Mouse (Mus musculus) heart, embryonic 14.5 days (tissue): ENCODE results near the gene Glp2r. TPM values are rescaled to one million over a fixed set of nuclear protein-coding genes. Genes with fewer than 3 reads are reported as not detected.

Experiments used
- ATAC-seq: fragments of 200-750 bp; cut with Nextera tagmentation; 2 replicates; pipeline ENCODE4 v1.8.0; 2017; ENCODE audit warnings: low read depth, moderate TSS enrichment; ENCODE audit not compliant: insufficient number of reproducible peaks, insufficient read depth, low FRiP score
- H3K27ac ChIP-seq, 2 experiments: fragments of 200-500 bp in 1 of 2; fragments of 300-500 bp in 1 of 2; sonication (generic) in 1 of 2; replicated peaks in 1 of 2; 2 replicates each; pipeline ENCODE4 v1.5.1; 2012 to 2014; ENCODE audit warnings: low read depth in 2 of 2, low read length in 2 of 2, control low read depth in 1 of 2, mild to moderate bottlenecking in 1 of 2, mixed read lengths in 1 of 2; ENCODE audit not compliant: control insufficient read depth in 1 of 2, insufficient read depth in 1 of 2
- H3K27me3 ChIP-seq: fragments of 300-500 bp; sonication (generic); 2 replicates; pipeline ENCODE4 v1.6.1; 2014; ENCODE audit warnings: mild to moderate bottlenecking, low read length, control low read depth; ENCODE audit not compliant: control insufficient read depth, insufficient read depth
- H3K36me3 ChIP-seq: fragments of 300-500 bp; sonication (generic); 2 replicates; pipeline ENCODE4 v1.6.1; 2014; ENCODE audit warnings: mild to moderate bottlenecking, control low read depth, low read length, mixed read lengths; ENCODE audit not compliant: control insufficient read depth, insufficient read depth
- H3K4me1 ChIP-seq, 2 experiments: fragments of 200-500 bp in 1 of 2; fragments of 300-500 bp in 1 of 2; sonication (generic) in 1 of 2; 2 replicates each; pipeline ENCODE4 v1.6.1; 2012 to 2014; ENCODE audit warnings: low read length in 2 of 2, control low read depth in 1 of 2, mixed read lengths in 1 of 2; ENCODE audit not compliant: control insufficient read depth in 2 of 2, insufficient read depth in 2 of 2
- H3K4me2 ChIP-seq: fragments of 300-500 bp; sonication (generic); 2 replicates; pipeline ENCODE4 v1.6.1; 2014; ENCODE audit warnings: mild to moderate bottlenecking, low read length
- H3K4me3 ChIP-seq, 2 experiments: fragments of 200-500 bp in 1 of 2; fragments of 300-500 bp in 1 of 2; sonication (generic) in 1 of 2; 2 replicates each; pipeline ENCODE4 v1.5.1; 2012 to 2014; ENCODE audit warnings: low read length in 2 of 2, mild to moderate bottlenecking in 2 of 2, control low read depth in 1 of 2, low read depth in 1 of 2, moderate library complexity in 1 of 2; ENCODE audit not compliant: control insufficient read depth in 1 of 2, insufficient read depth in 1 of 2
- H3K9ac ChIP-seq: fragments of 300-500 bp; sonication (generic); 2 replicates; pipeline ENCODE4 v1.6.1; 2014; ENCODE audit warnings: mild to moderate bottlenecking, low read length
- H3K9me3 ChIP-seq: fragments of 300-500 bp; sonication (generic); 2 replicates; pipeline ENCODE4 v1.6.1; 2016; ENCODE audit warnings: low read length, control low read depth; ENCODE audit not compliant: control insufficient read depth
- WGBS: fragments of 180-500 bp; shearing (Covaris S2); extraction: QIAGEN DNeasy Blood & Tissue Kit; methylation state at CpG from one replicate; pipeline ENCODE4 v1.1.7; 2014; 5-methylcytosine and 5-hydroxymethylcytosine counted together
- polyA plus RNA-seq: library from polyadenylated mRNA; unstranded; fragments of >200 nt; fragmentation: Nextera tagmentation; extraction: Ambion mirVana; gene quantifications from 2 replicates; pipeline ENCODE4 v1.2.1, GENCODE M21; 2014

Gene Glp2r
- polyA plus RNA-seq, 1 experiment from 2014 or later, result not detected

DNA sequence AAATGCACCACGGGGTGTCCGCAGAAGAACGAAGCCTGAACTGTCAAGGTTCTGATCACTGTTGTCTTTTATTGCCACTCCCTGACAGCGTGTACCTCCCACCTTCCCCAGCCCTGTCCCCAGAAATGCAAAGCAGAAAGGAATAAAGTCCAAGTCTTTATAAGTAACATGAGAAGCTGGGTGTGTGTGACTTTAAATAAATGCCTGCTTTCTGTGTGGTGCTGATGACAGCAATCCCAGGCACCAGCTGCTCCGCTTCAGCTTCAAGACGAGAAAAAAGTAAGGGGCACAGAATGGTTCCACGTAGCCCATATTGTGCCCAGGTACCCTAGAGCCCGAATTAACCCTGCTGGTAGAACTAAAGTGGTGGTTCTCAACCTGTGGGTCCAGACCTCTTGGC lies 30.2 kb upstream of the Glp2r start:
- no peaks in the 10 kb centered on the region for H3K9me3 ChIP-seq
- no peaks in the 10 kb centered on the region for H3K27me3 ChIP-seq
- H3K36me3 ChIP-seq, result no peaks in the 10 kb centered on the region
- H3K27ac ChIP-seq, result no peak overlapping the region
- peaks cover 10 to 25% of the 10 kb centered on the region in 2 experiments for H3K4me1 ChIP-seq
- WGBS, result 49% methylated on average over 8 of the region's 8 CpGs
- no peak overlapping the region for H3K9ac ChIP-seq
- ATAC-seq, result no peak
- no peak overlapping the region for H3K4me3 ChIP-seq
- no peak overlapping the region for H3K4me2 ChIP-seq

DNA sequence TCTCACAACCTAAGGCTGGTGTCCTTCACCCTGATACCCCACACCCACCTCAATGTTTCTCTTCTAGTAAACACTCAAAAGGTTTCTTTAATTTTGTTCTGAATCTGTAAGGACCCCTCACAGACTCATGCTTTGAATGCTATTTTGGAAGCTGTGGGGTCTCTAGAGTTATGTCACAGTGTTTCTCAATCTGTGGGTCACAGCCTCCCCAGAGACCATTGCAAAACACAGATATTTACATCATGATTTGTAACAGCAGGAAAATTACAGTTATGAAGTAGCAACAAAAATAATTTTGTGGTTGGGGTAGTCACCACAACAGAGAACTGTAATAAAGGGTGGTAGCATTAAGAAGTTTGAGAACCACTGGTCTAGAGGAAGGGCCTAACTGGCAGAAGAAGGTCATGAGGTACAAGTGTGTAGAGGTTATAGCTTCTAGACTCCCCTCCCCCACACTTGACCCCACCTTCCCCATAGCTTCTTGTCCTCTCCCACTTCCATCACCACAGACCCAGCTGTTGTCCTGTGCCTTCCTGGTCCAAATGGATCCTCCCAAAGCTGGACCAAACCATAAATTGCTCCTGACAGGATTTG lies 29.3 kb upstream of the Glp2r start:
- H3K36me3 ChIP-seq, result no peaks in the 10 kb centered on the region
- H3K9ac ChIP-seq, result no peak overlapping the region
- no peak overlapping the region for H3K4me3 ChIP-seq
- no peaks in the 10 kb centered on the region for H3K27me3 ChIP-seq
- no peak overlapping the region for H3K4me2 ChIP-seq
- H3K4me1 ChIP-seq, result peaks cover 15 to 31% of the 10 kb centered on the region in 2 experiments
- H3K27ac ChIP-seq, result no peak overlapping the region
- no peaks in the 10 kb centered on the region for H3K9me3 ChIP-seq
- ATAC-seq, result no peak

DNA sequence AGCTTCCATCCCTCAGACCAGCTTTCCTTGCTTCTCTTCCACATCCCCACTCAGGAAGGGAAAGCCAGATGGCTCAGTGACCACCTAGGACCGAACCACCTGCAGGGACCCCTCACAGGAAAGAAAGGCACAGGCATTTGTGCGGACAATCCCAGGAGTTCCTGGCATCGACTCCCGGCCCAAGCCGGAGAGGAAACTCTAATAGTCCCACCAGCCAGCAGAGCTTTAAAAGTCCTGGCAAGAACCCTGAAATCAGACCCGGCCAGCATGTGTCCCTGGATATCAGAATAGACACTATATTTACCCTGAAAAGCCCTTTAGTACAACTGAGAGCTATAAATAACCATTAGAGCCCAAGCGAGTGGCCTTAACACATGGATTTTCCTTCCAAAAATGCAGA lies 27.0 kb upstream of the Glp2r start, which contains the start of gene Dhrs7c:
Gene Dhrs7c, plus strand, starts transcription at position 257 of the 400 bp plus-strand sequence.
- H3K36me3 ChIP-seq, result no peaks in the 10 kb centered on the region
- peak within 1 kb of the TSS in 1 of 2 experiments; percentile 9; a peak in 1 of 4 replicates for H3K4me3 ChIP-seq
- ATAC-seq, result peak; percentile 64; the same call in 1 of the 2 replicates
- peaks cover 15 to 32% of the 10 kb centered on the region in 2 experiments for H3K4me1 ChIP-seq
- 32% methylated on average over 7 of the region's 7 CpGs for WGBS
- no peak within 1 kb of the TSS for H3K9ac ChIP-seq
- peak within 1 kb of the TSS; percentile 84 to 86 for H3K27ac ChIP-seq
- peak within 1 kb of the TSS; percentile 47 for H3K4me2 ChIP-seq
- H3K9me3 ChIP-seq, result no peaks in the 10 kb centered on the region
- H3K27me3 ChIP-seq, result no peaks in the 10 kb centered on the region

DNA sequence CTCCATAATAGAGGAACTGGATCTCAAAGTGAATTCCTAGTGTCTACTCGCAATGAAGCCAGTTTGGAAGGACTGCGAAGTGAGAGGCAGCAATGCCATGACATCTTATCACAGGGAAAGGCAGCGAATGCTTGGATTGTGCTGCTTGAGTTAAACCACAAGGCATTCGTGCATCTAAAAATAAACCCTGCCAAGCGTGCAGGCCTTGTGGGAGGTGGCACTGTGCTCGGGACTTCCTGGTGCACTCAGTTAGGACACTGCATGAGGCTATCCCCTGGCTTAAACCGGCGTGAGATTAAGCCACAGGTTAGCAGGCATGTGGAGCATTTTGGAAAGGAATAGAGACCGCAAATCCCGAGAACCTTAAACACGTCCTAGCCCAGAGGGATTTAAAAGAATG lies 19.2 kb upstream of the Glp2r start:
- no peaks in the 10 kb centered on the region for H3K9me3 ChIP-seq
- 30% methylated on average over 11 of the region's 11 CpGs for WGBS
- 0 out of 2 replicates have a peak overlapping the region, but pooled peaks have one; percentile 24 for H3K4me2 ChIP-seq
- peak overlapping the region; percentile 90 to 91 for H3K27ac ChIP-seq
- H3K4me1 ChIP-seq, result peaks cover 10 to 16% of the 10 kb centered on the region in 2 experiments
- no peaks in the 10 kb centered on the region for H3K36me3 ChIP-seq
- no peak overlapping the region for H3K4me3 ChIP-seq
- no peak overlapping the region for H3K9ac ChIP-seq
- ATAC-seq, result peak; percentile 66; the same call in 1 of the 2 replicates
- H3K27me3 ChIP-seq, result no peaks in the 10 kb centered on the region

- H3K4me3 ChIP-seq, result no peak within 1 kb of the TSS
- no peaks in the 10 kb centered on the region for H3K36me3 ChIP-seq
- H3K9ac ChIP-seq, result no peak within 1 kb of the TSS
- WGBS, result 80% methylated on average over 12 of the region's 12 CpGs
- no peak within 1 kb of the TSS for H3K27ac ChIP-seq
- H3K4me1 ChIP-seq, result no peaks in the 10 kb centered on the region
- no peaks in the 10 kb centered on the region for H3K9me3 ChIP-seq
- no peak within 1 kb of the TSS for H3K4me2 ChIP-seq
- H3K27me3 ChIP-seq, result no peaks in the 10 kb centered on the region
- ATAC-seq, result no peak
These were observed 3.4 kb upstream of the Glp2r start, which contains the start of gene Gsg1l2 for GRCm38 (mm10) chr11:67774379-67774778. Gene Gsg1l2 (plus strand): TSS chr11:67774608.

GRCm38 (mm10) chr11:67772577-67772976 lies 1.6 kb upstream of the Glp2r start:
- Histone ChIP-seq H3K4me3 (no peak overlapping the region), H3K4me2 (no peak overlapping the region), H3K36me3 (no peaks in the 10 kb centered on the region), H3K4me1 (no peaks in the 10 kb centered on the region), H3K27ac (no peak overlapping the region), H3K9ac (no peak overlapping the region), H3K9me3 (no peaks in the 10 kb centered on the region), H3K27me3 (no peaks in the 10 kb centered on the region)
- no peak for ATAC-seq
- WGBS, result 21% methylated on average over 8 of the region's 8 CpGs

GRCm38 (mm10) chr11:67771691-67772090 lies 738 bp upstream of the Glp2r start:
- H3K4me3 ChIP-seq, result no peak overlapping the region
- ATAC-seq, result no peak
- no peaks in the 10 kb centered on the region for H3K9me3 ChIP-seq
- H3K4me1 ChIP-seq, result no peaks in the 10 kb centered on the region
- no peak overlapping the region for H3K9ac ChIP-seq
- no peak overlapping the region for H3K4me2 ChIP-seq
- WGBS, result 57% methylated on average over 2 of the region's 2 CpGs
- H3K27me3 ChIP-seq, result no peaks in the 10 kb centered on the region
- no peak overlapping the region for H3K27ac ChIP-seq
- H3K36me3 ChIP-seq, result no peaks in the 10 kb centered on the region
